Mouse (Mus musculus) thymus, postnatal 0 days (tissue): ENCODE data around the gene Krt78. TPM values are rescaled to one million over a fixed set of nuclear protein-coding genes. Genes with fewer than 3 reads are reported as not detected.
A peak's percentile ranks its signal among the peaks of the same experiment; 100 is the strongest.

ENCODE experiments used
- DNase-seq: peaks from one replicate; pipeline ENCODE4 v3.0.0-alpha.2; 2015; ENCODE audit warnings: low spot score
- polyA plus RNA-seq: library from polyadenylated mRNA; unstranded; fragments of >200 nt; fragmentation: Nextera tagmentation; extraction: Ambion mirVana; gene quantifications from 2 replicates; pipeline ENCODE4 v1.2.1, GENCODE M21; 2015

Gene Krt78
- polyA plus RNA-seq, 1 experiment from 2014 or later: 0.43 TPM

DNA sequence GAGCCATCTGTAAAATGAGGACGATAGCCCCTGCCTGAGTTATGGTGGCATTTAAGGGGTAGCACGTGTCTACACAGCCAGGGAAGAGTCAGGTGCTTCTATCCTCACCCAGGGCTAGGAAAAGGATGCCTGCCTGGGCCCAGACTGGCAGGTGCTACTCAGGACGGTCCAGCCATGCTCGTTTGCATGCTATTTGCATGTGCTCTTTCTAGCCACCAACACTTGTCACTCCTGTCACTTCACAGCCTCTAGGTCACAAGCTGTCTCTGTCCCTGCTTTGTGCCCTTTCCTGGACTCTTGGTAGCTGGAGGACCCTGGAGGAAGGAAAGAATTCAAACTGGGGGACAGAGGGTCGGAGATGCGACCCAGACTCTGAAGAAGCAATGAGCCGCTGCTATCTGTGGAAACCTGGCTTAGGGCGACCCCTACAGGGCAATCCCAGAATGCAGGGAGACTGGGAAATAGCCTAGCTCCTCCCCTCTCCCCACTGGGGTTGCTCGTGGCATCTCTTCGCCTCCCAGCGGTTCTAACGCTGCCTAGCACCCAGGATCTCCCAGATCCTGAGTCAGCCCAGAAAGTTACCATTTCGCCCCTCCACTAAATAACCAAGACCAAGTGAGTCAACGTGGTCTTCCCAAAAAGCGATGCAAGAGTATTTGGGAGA is 19.5 kb upstream of the Krt78 start:
- DNase-seq: peak; percentile 87

DNA sequence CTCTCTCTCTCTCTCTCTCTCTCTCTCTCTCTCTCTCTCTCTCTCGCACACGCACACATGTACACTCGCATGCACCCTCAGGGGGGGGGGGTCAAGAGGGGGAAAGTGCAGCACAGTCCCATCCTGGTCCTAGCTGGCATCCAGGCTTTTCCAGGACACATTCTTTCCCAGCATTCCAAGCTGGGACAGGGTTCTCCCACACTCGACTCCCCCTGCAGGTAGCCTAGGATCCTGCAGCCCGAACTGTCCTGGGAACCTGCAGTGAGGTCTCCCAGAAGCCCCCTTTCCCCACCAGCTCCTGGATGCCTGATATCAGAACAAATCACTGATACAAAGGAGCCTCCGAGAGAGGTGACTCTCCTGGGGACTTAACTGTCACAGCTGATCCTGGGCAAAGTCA is 16.4 kb upstream of the Krt78 start:
- DNase-seq: no peak

DNA sequence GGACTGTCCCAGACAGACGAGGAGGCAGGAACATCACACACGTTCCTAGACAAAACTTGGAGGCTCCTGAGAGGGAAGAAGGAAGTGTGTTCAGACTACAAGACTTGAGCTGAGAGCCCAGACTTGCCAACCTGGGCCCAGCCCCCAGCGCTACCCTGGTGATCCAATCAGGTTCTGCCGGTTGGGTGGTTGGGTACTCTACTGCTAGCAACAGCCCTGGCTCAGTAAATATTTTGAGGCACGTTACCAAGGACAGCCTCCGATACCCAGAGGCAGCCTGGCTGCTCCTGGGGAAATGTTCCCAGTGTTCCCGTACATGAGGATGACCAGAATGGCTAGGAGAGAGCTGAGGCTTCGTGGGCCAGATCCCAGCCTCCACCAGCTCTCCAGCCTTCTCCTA is 12.7 kb upstream of the Krt78 start:
- DNase-seq: no peak

DNA sequence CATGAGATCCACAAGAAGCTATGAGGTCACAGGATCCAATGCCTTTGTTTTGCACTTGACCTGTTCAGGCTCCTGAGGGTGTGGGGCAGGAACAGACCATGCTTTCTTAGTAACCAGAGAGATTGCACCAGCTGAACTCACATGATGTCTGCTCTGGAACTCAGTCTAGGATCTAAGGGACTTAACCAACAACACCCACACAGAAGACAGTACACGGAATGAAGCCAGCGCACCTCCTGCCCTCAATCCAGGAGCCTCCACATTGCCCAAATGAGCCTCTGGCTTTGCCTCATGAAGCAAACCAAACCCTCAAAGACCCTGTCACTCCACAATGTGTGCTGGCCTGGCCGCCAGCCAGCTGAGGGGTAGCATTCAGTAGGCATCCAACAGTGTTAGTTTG is 4.8 kb upstream of the Krt78 start:
- no peak for DNase-seq

DNA sequence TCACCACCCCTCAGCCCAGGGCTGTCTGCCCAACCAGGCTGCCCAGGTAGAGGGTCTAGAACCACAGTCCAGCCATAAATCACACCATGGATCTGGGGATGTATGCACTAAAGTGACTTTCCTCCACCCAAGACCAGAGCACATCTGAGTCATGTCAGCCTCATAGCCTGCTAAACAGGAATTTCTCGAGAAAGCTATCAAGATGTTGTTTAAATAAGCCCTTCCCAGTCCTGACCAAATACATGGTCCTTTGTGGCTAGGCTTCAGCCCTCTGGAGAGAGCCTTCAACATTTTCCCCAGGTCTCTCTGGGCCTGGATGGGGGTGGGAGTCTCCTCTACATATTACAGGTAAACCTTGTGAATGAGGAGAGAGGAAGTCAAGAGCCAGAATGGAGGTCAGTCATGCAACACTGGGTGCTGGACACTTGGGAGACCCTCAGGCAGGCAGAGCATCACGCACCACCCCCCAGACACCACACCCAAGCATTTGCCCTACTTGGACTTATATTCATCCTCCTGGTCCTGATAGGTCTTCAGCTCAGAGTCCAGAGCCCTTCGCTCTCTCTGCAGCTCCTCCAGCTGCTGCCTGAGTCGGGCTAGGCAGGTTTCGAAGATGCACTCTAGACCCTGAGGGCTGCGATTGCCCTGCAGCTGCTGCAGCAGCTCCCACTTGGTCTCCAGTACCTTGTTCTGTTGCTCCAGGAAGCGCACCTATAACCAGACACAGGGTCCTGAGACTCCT is 1.2 kb downstream of the Krt78 start:
- DNase-seq: no peak

DNA sequence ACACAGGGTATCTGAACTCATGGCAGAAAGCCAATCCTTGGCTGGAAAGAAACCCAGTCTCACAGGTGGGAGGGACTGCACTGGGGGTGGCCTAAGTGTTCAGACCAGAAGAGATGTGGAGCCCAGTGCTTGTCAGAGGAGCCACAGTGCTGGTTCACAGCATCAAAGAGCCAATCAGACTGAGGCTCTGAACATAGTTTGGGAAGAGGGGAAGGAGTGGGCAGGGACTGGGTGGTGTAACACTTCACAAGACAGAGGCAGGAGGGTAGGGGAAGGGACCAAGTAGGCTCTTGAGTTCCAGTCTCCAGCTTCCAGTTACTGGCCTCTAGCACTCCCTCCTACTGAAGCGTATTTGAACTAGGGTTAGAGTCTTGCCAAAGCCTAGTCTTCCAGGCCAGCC is 8.7 kb downstream of the Krt78 start:
- no peak for DNase-seq

DNA sequence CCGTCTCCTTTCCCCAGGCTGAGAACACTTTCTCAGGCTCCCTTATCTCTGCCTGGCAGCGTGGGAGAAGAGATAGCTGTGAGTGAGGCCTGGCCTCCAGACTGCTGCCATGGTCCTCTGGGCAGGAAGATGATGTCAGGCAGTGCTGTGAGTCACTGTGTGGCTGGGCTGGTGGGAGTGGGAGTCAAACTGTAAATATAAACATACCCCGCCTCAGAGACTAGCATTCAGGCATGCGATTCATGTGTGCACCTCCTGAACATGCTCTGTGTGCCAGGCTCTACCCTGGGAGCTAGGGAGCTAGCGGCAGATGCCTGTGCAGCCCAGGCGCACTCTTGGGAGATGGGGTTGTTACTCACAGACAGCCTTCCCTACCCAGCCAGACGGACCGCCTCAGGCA is 12.1 kb downstream of the Krt78 start:
- no peak for DNase-seq

DNA sequence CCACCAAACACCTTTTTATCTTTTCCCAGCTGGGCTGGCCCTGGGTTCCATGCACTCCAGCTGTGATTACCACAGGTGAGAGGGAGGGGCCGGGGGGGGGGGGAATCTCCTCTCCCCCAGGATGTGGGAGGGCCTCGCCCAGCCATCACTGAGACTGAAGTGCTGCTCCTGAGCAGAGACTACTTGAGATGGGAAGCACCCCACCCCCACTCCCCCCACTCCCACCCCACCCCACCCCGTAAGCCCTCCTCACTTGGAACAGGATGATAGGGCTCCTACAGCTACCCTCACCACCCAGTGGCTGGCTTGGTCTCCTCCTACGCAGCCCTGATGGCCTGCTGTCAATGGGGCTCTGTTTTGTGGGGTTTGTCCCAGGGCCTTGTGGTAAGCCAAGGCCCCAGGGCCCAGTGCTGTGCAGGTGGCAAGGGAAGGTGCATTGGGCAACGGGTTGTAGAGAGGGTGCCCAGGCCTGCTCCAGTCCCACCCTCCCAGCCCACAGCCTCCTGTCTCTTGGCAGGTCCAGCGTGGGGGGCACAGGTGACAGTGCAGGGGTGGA is 13.7 kb downstream of the Krt78 start, which contains the start of gene Krt79:
Krt79 (minus strand) TSS at position 51 of the 556 bp plus-strand sequence.
- no peak for DNase-seq

DNA sequence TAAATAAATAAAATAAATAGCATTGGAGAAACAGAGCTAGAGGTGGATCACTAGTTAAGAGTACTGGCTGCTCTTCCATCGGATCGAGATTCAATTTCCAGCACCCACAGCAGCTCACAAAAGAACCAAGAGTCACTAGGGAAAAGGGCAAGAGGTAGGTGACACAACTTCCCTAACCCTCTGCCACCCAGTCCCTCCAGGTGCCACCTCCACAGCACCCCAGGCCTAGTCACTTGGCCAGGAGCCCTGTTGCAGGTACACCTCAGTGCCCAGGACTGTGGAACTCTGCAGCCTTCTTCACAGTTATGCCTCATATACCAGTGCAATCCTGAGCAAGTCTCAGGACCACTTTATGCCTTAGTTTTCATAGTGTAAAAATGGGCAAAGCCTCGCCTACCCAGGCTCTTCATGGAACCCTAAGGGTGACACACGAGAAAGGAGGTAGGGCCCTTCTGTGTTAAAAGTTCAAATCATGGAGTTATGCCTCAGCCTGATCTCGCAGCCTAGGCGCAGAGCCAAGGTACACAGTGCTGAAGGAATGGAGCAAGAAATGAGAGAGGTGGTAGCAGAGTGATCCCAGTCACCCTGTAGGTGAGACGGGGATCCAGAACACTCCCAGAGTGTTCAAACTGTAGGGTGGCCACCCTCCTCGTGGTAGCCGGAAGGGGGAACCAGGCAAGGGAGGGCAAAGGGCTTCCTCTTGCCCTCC is 15.3 kb downstream of the Krt78 start:
- no peak for DNase-seq

DNA sequence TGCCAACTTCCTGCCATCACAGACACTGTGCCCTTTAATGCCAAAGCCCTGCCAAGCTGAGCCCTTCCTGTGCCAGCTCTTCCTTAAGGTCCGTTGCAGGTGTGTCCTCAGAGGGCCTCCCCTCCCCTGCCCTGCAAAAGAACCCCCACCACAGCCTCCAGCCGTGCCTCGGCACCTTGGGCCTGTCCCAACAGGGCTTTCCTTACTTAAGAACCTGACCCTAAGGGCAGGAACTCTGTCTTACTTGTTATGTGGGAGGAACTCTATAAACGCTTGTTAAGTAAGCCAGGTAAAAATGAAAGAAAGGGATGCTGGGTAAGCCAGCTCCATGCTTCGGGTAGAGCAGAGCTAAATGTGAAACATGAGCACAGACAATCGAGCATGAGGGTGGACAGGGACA is 21.1 kb downstream of the Krt78 start:
- no peak for DNase-seq

DNA sequence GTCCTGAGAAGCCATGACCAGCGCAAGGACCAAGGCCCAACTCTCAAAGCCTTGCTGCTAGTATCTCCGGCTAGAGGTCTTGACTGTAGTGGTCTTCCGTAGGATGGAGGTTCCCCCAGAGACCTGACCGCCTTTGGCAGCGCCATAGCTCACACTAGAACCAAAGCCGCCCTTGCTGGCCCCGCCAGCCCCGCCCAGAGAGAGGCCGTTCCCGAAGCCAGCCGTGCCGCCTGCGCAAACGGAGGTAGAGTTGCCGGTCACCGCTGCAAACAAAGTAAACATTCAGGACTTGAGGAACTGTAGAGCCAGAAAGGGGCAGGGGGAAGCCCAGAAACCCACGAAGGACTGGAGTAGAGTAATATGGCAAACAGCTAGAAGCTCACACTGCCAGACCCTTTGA is 24.4 kb downstream of the Krt78 start:
- no peak for DNase-seq

DNA sequence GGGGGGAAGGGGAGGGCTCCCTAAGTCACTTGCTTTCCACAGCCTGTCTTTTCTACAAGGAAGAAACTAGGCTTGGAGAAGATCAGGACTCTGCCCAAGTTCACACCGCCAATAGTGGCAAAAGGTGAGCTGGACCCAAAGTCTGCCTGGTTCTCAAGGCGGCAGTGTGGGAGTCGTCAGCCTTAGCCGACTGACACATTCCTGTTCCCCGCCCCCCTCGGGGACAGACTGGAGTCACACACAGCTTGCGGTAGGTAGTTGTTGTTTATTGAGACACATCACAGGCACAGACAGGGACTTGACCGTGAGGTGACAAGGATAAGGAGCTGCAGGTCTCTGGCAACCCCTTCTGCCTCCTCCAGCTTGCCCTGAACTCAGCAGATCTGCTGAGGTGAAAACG is 25.0 kb downstream of the Krt78 start:
- no peak for DNase-seq

DNA sequence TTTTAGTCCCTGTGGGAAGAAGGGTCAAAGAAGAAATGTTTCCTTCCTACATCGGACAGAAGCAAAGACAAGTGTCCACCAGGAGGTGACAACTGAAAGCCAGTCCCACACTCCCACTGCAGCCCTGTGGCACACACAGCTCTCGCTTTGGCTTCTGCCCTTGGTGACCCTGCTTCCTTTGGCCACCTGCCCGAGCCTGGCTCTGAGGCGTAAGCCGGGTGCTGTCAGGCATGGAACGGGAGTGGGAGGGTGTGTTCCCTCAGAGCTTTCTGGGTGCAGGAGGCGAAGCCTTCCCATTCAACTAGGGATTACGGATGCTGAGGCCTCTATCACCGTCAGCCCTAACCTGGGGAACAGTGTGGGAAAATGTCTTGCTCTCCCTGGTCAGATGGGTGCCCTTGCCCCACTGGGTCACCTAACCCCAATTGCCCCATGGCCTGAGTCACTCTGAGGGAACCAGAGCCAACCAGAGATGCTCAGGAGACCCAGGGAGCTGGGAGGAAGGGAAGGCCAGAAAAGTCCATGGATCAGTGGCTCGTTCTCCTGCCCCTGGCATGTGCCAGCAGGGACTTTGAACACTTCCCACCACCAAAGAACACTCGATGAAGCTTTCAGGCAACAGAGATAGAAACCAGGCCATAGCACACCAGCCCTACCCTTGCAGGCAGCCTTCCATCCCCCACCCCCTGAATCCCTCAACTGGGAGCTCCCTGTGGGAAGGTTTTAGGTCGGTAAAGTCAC is 26.6 kb downstream of the Krt78 start:
- DNase-seq: no peak

DNA sequence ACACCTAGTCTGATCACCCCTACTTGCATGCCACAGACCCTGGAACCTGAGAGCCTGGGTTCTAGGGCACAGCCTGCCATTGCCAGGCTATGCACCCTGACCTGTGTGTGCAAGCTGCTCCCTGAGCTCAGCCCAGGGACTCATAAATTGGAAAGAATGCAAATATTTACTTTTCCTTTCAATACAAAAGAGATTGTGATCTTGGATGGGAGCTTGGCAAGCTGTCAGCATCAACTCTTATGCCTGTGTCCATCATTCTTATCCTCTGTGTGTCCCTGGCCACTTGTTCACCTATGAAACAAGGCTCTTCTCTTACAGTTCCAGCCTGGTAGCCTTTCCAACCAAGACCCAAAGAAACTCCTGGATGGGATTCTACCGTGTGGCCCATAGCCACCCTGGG is 29.0 kb downstream of the Krt78 start:
- no peak for DNase-seq

DNA sequence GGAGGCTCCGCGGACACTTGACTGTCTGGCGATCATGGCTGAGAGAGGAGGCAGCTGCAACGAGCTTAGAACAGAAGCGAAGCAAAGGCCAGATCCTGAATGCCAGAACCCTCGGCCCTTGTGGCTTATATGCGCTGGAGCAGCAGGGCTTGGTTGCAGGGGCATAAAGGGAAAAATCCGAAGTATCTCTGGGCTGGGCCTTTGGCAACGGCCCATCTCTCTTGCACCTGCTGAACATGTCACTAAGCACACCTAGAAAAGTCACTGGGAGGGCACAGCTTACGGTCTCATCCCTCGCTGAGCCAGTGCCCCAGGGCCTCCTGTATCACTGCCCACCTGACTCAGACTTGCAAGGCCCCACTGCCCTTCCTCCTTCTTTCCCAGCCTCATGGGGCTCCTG is 29.5 kb downstream of the Krt78 start, which contains the start of gene Krt4:
Krt4 (minus strand) TSS at position 101 of the 400 bp plus-strand sequence.
- no peak for DNase-seq

DNA sequence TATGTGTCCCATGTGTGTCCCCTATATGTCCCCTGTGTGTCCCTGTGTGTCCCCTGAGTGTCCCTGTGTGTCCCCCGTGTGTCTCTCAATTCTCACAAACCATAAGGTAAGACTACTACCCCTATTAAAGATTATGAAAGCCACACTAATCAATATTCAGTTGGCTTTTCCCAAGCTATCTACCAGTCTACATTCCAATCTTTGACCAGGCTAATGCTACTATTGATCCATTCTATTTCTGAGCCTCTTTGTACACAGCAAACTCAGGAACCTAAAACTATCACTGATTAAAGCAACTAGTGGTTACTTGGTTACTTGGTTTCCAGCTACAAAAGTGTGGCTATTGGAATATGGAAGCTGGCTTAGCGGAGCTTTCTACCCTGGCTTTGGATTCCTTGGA is 31.8 kb downstream of the Krt78 start:
- DNase-seq: no peak

DNA sequence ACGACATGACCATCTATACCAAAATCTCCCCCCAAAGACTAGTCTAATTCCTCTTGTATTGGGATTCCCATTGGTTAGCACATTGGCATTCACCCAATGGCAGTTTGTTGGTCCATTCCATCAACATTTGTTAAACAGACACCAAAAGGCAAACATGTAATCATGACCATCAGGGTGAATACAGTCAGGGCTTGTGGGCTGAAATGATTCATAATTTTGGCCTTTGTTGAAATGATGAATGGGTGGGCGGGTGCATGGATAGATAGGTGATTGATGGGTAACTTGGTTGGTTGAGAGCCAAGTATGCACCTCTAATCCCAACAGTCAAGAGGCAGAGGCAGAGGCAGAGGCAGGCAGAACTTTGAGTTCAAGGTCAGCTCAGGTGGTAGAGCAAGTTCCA is 38.0 kb downstream of the Krt78 start:
- DNase-seq: no peak

DNA sequence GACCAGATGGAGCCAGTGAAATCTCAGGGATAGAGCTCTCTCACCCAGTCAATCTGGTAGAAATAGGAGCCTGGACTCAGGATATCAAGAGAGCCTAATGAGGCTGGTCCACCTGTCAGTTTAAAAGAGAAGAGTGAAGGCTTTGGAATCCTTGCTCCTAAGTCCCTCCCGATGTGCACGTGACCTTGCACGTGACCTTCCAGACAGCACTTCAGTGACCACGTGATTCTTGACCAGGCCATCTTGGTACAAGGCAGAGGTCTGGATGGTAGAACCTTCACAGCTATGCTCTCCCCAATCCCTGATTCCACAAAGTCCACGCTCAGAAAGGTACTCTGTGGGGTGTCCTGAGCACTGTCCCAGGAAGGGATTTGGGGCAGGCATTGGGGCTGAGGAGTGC is 49.2 kb downstream of the Krt78 start:
- no peak for DNase-seq

DNA sequence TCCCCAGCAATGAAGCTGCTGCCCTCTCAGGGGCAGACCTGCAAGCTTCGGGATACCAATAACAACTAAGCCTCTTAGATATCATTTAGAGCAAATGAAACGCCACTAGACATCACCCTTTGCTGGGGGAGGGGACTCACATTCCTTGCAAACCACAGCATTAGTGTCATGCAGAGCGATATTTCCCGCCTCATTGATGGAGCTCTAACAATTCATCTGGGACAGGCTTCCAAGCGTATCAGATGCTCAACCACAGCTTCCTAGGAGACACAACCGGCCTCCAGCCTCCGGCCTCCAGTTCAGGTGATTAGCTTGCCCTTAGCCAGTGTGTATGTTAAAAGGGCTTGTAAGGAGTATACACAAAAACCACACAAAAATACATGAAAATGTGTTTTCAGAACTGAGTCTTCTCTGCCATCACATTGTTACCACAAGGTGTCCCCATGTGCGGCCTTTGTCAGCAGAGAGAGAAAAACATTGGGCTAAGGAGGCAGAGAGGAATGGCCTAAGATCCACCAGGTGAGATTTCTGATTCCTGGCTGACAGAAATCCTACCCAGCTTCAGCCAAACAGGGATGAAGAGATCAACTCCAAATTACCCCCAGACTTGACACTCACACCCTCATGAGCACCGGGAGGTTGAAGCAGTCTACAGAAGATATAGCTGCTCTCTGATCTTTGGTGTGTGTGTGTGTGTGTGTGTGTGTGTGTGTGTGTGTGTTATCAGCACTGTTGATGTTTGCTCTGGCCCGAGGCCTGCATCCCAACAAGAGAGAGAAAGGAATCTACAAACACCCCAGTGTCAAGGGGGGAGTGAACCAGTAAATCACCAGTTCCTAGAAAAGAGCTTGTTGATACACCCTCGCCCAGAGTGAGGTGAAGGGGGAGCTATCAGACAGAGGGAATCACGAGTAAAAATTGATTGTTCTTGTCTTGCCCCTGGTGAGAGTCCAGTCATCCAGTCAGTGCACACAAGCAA is 51.6 kb downstream of the Krt78 start:
- no peak for DNase-seq
